Mouse (Mus musculus): ENCODE measurements around the gene Gde1.

The Gde1 gene

DNA sequence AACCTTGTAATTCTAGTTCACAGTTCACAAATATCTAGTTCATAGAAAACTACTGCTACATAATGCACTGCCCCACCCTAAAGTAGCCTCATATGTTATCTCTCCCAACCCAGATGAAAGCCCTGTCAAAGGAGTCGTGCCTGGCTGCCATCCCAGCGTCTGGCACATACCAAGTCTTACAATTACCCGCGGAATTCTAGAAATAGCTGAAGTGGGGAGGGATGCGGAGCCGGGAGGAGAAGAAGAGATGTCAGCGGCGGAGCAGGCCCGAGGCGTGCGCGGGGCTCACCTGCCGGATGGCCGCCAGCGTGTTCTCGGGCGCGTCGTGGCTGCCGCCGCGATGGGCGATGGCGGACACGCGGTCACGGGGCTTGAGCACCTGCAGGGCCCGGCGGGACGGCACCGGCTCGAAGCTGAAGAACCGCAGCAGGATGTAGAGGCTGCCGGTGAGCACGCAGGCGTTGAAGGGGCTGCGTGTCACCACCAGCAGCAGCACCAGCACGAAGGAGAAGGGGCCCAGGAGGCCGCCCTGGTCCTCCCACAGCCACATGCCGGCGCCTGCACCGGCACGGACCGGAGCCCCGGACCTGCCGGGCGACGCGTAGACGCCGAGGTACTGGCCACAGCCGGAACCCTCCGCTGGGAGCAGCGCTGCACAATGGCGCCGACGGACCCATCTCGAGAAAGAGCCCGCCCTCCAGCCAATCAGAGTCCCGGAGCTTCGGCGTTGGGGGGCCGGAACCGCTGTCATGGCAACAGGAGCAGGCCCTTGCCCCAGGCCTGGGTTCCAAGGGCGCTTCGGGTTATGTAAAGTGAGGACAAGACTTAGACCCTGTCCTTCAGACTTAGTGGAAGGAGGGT is at the start of gene Gde1:
Gde1 (minus strand) TSS at position 678 of the 861 bp plus-strand sequence.
- DNase-seq, result peak; percentile 92

- no peak for DNase-seq
Measured at GRCm38 (mm10) chr7:118751625-118752024, 46.0 kb upstream of the Gde1 start.

GRCm38 (mm10) chr7:118749706-118750105 is 44.1 kb upstream of the Gde1 start:
- DNase-seq, result no peak

- no peak for DNase-seq
Measured at GRCm38 (mm10) chr7:118747891-118748672, 42.5 kb upstream of the Gde1 start.

DNA sequence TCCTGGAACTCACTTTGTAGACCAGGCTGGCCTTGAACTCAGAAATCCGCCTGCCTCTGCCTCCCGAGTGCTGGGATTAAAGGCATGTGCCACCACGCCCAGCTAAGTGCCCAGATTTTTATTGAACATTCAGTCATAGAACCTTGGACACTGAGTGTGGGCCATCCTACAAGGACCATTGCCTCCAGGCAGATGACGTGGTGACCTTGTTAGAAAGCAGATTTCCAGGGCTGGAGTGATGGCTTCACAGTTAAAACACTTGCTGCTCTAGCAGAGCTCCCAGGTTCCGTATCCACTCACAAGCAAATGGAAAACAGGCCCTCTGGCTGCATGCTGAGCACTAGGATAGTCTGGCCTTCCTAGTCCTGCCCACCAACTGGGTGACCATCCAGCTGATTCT is 39.2 kb upstream of the Gde1 start:
- DNase-seq, result no peak

DNA sequence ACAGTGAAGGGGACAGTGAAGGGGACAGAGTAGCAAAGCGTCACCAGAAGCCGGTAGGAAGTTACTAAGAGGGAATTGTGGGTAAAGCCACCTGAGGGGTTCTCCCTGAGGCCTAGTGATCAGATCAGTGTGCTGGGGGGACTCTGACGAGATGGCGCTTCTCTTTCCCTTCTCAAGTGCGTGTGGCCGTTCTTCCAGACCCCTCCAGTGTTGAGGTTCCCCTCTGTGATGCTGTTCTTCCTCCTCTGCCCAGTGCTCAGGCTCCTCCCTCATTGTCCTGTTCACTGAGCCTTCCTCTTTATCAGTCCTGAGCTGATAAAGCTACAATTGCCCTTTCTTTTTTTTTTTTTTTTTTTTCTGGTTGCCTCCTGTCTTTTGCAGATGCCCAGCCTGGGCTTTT is 36.7 kb upstream of the Gde1 start:
- no peak for DNase-seq

- DNase-seq, result peak; percentile 94
Measured at GRCm38 (mm10) chr7:118740532-118741338, 35.2 kb upstream of the Gde1 start.

GRCm38 (mm10) chr7:118739975-118740531 is 34.5 kb upstream of the Gde1 start, which contains the start of gene Vps35l:
Vps35l (plus strand) TSS chr7:118740226.
- peak; percentile 85 for DNase-seq

DNA sequence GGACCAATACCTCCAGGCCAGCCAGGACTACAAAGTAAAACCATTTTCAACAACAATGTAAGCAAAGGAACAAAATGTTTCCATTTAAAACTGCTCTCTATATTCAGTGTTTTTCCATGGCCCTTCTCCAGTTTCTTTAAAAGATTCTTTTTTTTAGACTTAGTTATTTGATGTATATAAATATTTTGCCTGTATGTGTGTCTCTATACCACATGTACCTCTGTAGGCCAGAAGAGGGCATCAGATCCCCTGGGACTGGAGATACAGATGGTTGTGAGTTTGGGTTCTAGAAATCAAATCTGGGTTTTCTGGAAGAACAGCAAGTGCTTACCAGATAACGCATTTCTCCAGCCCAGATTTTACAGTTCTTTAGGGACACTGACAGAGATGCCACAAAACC is 33.2 kb upstream of the Gde1 start:
- DNase-seq, result no peak

DNA sequence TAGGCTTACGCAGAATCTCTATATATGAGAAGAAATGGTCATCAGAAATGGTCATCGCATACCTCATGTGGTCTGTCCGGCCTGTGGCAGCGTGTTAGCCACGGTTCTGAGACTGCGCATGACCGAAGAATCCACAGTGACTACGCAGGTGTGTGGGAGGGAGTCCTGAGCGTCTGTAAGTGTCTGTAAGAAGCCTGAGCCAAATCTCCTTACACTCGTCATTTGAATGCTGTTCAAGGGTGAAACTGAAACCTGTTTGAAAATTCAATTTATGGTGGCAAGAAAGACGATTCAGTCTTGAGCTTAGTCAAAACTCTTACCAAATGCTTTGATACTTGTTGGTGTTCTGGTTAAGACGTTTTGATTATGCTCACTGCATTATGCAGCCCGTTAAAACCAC is 27.6 kb upstream of the Gde1 start:
- no peak for DNase-seq

DNA sequence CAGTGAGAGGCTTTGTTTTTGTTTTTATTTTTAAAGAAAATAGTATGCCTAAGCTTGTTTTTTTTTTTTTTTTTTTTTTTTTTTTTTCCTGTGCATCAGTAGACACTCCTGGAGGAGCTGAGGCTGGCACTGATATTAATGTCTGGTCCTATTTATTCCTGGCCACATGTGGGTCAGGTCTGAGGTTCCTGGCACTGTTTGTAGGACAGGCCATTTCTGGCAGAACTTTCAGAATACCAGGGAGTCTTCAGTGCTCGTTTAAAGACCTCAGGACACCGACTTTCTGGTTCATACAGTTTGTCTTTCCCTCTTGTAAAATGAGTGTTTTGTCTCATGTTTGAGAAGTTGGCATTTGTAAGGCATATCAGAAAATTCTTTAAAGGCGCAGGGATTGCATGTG is 26.2 kb upstream of the Gde1 start:
- DNase-seq, result no peak

DNA sequence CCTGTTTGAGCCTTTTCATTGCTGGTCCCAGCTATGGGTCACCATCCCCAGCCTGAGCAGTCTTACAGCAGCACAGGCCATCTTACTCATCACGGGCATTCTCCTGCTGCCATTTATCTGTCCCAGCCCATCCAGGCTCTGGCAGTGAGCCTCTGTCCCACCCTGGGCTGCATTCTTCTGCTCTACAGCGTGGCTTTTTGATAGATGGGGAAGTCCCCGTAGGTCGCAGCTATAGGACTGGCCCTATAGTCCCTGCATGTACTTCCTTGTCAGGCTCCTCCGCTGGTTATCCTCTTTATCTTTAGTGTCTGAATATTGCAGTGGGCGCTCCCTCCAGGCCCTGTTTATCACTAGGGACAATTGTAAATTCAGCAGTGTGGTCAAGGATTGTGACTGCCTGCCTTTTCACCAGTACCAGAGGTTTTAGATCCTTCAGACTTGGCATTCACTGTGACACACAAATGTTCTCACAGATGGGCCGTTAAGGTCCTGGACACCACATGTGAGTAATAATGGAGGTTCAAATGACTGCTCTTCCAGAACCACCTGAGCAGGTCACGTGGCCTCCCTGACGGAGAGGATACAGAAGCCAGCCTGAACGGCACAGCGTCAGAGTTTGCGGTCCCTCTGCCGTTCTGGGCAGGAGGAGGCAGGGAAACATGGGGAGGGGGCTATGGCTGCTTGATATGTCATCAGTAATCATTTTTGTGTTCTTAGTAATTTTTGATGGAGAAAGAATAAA is 23.4 kb upstream of the Gde1 start:
- no peak for DNase-seq

GRCm38 (mm10) chr7:118725459-118725858 is 19.9 kb upstream of the Gde1 start:
- DNase-seq, result no peak

GRCm38 (mm10) chr7:118723927-118724326 is 18.3 kb upstream of the Gde1 start:
- no peak for DNase-seq

DNA sequence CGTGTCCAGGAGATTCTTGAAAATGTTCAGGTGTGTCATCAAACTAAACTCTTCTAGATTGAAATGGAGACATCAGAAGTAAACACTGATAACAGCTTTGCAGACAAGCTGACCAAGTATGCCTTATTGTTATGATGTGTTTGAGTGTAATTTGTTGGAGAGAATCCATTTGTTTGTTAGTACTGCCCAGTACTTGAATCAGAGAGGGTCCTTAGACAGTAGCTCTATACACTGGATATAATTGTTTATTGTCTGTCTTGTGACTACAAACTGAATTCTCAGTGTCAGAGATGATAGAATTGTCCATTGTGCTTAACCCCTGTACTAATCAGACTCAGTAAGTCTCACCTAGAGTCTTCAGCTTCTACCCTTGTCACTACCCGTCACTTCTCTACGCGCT is 12.5 kb upstream of the Gde1 start:
- no peak for DNase-seq

GRCm38 (mm10) chr7:118714873-118715272 is 9.3 kb upstream of the Gde1 start:
- DNase-seq, result no peak

GRCm38 (mm10) chr7:118712228-118713173 is 6.9 kb upstream of the Gde1 start, which contains the start of gene Ccp110:
Ccp110 (plus strand) TSS chr7:118712552.
- DNase-seq, result peak; percentile 90

DNA sequence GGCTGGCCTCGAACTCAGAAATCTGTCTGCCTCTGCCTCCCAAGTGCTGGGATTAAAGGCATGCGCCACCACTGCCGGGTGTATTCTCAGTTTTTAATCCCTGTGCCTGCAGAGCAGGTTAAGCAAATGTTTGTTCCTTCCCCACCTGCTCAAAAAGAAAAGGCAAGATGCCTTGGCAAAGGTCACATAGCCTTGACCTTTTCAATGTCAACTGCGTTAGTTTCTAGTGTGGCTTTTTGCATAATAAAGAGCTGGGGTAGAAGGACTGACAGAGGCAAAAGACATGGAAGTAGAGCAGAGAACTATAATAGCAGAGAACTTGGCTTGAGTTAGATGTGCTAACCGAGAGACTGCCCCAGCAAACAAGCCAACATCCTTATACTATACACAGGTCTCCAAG is 5.2 kb upstream of the Gde1 start:
- no peak for DNase-seq

- DNase-seq, result no peak
Measured at GRCm38 (mm10) chr7:118708002-118708401, 2.4 kb upstream of the Gde1 start.

- no peak for DNase-seq
Measured at GRCm38 (mm10) chr7:118707216-118707615, 1.6 kb upstream of the Gde1 start.

GRCm38 (mm10) chr7:118706488-118706887 is 910 bp upstream of the Gde1 start:
- no peak for DNase-seq

Measured in thymus, postnatal 25 days (tissue).